In the genomic region with DNA sequence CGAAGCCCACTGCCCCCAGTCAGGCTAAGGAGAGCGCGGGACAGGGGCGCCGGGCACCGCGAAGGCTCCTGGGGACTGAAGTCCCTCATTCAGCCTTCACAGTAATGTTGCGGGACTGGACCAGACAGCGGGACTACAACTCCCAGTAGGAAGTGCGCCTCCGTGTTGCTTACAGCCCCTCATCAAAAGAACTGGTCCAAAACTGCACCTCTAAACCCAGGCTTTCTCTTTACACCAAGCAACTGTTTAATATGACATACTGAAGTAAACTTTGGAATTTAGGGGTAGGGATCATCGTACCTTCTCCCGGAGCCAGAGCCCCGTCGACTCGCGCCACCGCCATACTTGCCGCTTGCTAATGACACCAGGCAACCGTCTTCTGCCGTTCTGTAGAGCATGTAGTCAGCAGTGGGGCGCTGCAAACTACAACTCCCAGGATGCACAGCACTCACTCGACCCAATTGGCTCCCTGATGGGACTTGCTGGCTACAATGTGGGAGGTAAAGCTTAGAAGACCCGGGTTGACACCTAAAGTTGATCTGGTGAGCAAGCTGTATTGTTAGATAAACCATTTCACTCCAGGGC, we compare ENCODE assay signal across 7 mouse cellular contexts. TPM values are rescaled to one million over a fixed set of nuclear protein-coding genes. Genes with fewer than 3 reads are reported as not detected.
DNase-seq lines count a peak whose midpoint lies in the region; ATAC-seq lines count a peak whose summit lies in the region.

Gene Cep97 (minus strand): TSS at position 403 of the 585 bp plus-strand sequence.

- H3K27me3 ChIP-seq in embryonic facial prominence, embryonic 11.5 days (ENCODE audit: control insufficient read depth, insufficient read depth, low read length): no peaks in the 10 kb centered on the region
- no peaks in the 10 kb centered on the region for H3K27me3 ChIP-seq in limb, embryonic 11.5 days (ENCODE audit: control insufficient read depth, insufficient read depth, low read length)
- H3K27me3 ChIP-seq in midbrain, embryonic 14.5 days (ENCODE audit: control insufficient read depth, insufficient read depth, low read length): no peaks in the 10 kb centered on the region

- peak within 1 kb of the TSS; percentile 76 for H3K9ac ChIP-seq in embryonic facial prominence, embryonic 11.5 days (replicated peaks; ENCODE audit: low read length)
- H3K9ac ChIP-seq in limb, embryonic 11.5 days (ENCODE audit: low read length): peak within 1 kb of the TSS; percentile 72
- H3K9ac ChIP-seq in midbrain, embryonic 14.5 days (replicated peaks; ENCODE audit: low read length): peak within 1 kb of the TSS; percentile 71

- H3K27ac ChIP-seq in embryonic facial prominence, embryonic 11.5 days (replicated peaks; ENCODE audit: low read depth, low read length): peak within 1 kb of the TSS; percentile 31; the same call in 1 of the 2 replicates
- H3K27ac ChIP-seq in limb, embryonic 11.5 days (replicated peaks; ENCODE audit: low read depth, low read length): peak within 1 kb of the TSS; percentile 45; the same call in 1 of the 2 replicates
- peak within 1 kb of the TSS; percentile 63 for H3K27ac ChIP-seq in midbrain, embryonic 14.5 days (replicated peaks; ENCODE audit: low read depth, low read length)

- under 1% methylated on average over 24 of the region's 24 CpGs for WGBS in embryonic facial prominence, embryonic 11.5 days
- WGBS in limb, embryonic 11.5 days: under 1% methylated on average over 24 of the region's 24 CpGs
- 1% methylated on average over 24 of the region's 24 CpGs for WGBS in midbrain, embryonic 14.5 days

- H3K4me1 ChIP-seq in embryonic facial prominence, embryonic 11.5 days (ENCODE audit: control insufficient read depth, insufficient read depth, low read length): no peaks in the 10 kb centered on the region
- H3K4me1 ChIP-seq in limb, embryonic 11.5 days (ENCODE audit: control insufficient read depth, insufficient read depth, low read length): no peaks in the 10 kb centered on the region
- no peaks in the 10 kb centered on the region for H3K4me1 ChIP-seq in midbrain, embryonic 14.5 days (ENCODE audit: control insufficient read depth, insufficient read depth, low read length)

- peak within 1 kb of the TSS; percentile 68 for H3K4me2 ChIP-seq in embryonic facial prominence, embryonic 11.5 days (ENCODE audit: low read depth, low read length)
- H3K4me2 ChIP-seq in limb, embryonic 11.5 days (ENCODE audit: low read depth, severe bottlenecking): peak within 1 kb of the TSS; percentile 76
- H3K4me2 ChIP-seq in midbrain, embryonic 14.5 days (ENCODE audit: low read length): peak within 1 kb of the TSS; percentile 65

- H3K36me3 ChIP-seq in embryonic facial prominence, embryonic 11.5 days (replicated peaks; ENCODE audit: control insufficient read depth, insufficient read depth, low read depth, low read length): no peaks in the 10 kb centered on the region
- H3K36me3 ChIP-seq in limb, embryonic 11.5 days (ENCODE audit: control insufficient read depth, insufficient read depth, low read length): peaks cover 2% of the 10 kb centered on the region; the same call in 1 of the 2 replicates
- H3K36me3 ChIP-seq in midbrain, embryonic 14.5 days (ENCODE audit: control insufficient read depth, insufficient read depth, low read length): peaks cover 2% of the 10 kb centered on the region; the same call in 1 of the 2 replicates

- no peaks in the 10 kb centered on the region for H3K9me3 ChIP-seq in embryonic facial prominence, embryonic 11.5 days (replicated peaks; ENCODE audit: control insufficient read depth, low read length)
- H3K9me3 ChIP-seq in limb, embryonic 11.5 days (ENCODE audit: control insufficient read depth, low read length): no peaks in the 10 kb centered on the region
- H3K9me3 ChIP-seq in midbrain, embryonic 14.5 days (ENCODE audit: control insufficient read depth, low read length): no peaks in the 10 kb centered on the region

- peak; percentile 99 for ATAC-seq in embryonic facial prominence, embryonic 11.5 days (replicated peaks; ENCODE audit: insufficient number of reproducible peaks, low FRiP score, low TSS enrichment, low read depth)
- peak; percentile 98 for ATAC-seq in limb, embryonic 11.5 days (ENCODE audit: insufficient number of reproducible peaks, low FRiP score, low TSS enrichment, low read depth)
- ATAC-seq in midbrain, embryonic 14.5 days (ENCODE audit: low FRiP score, low TSS enrichment): peak; percentile 99

- H3K4me3 ChIP-seq in embryonic facial prominence, embryonic 11.5 days (ENCODE audit: low read depth, low read length): peak within 1 kb of the TSS; percentile 49
- H3K4me3 ChIP-seq in limb, embryonic 11.5 days (ENCODE audit: low read depth, low read length): peak within 1 kb of the TSS; percentile 61
- peak within 1 kb of the TSS; percentile 72 for H3K4me3 ChIP-seq in midbrain, embryonic 14.5 days (replicated peaks; ENCODE audit: low read depth, low read length)

- peak; percentile 92 for DNase-seq in adrenal gland, postnatal 14 days
- DNase-seq in embryonic facial prominence, embryonic 11.5 days (ENCODE audit: low spot score): peak; percentile 94
- DNase-seq in heart, adult 11 months: peak; percentile 100
- peak; percentile 94 for DNase-seq in kidney, adult 18-20 months
- DNase-seq in limb, embryonic 11.5 days (ENCODE audit: low spot score): peak; percentile 92
- DNase-seq in midbrain, embryonic 14.5 days: peak; percentile 94
- DNase-seq in spleen, adult 18-20 months: peak; percentile 83 to 84

RNA-seq across cellular contexts. Expression of gene Cep97, which starts in this region (rescaled TPM):
- 8.4 and 11.1 TPM in 2 replicates for total RNA-seq in adrenal gland, postnatal 14 days (2021)
- 13.8 and 14.9 TPM in 2 replicates for polyA plus RNA-seq in embryonic facial prominence, embryonic 11.5 days (2014; fragmentation: Nextera tagmentation; extraction: Ambion mirVana)
- 13.4 and 16.0 TPM in 2 replicates for polyA plus RNA-seq in limb, embryonic 11.5 days (2014; fragmentation: Nextera tagmentation; extraction: Ambion mirVana)
- 14.5 and 20.8 TPM in 2 replicates for polyA plus RNA-seq in midbrain, embryonic 14.5 days (2014; fragmentation: Nextera tagmentation; extraction: Ambion mirVana)

Comparison
In these comparisons a context has a peak if more than half of its experiments do, and no peak if none do; other contexts are left out.
1. Peak in every context shown above with its lines: DNase-seq, ATAC-seq, H3K4me3 ChIP-seq and H3K27ac ChIP-seq.